Mouse (Mus musculus) midbrain, embryonic 12.5 days (tissue): ENCODE measurements around the gene Rnd3. TPM values are rescaled to one million over a fixed set of nuclear protein-coding genes. Genes with fewer than 3 reads are reported as not detected.

ENCODE experiments used
- ATAC-seq: fragments of 200-750 bp; cut with Nextera tagmentation; 2 replicates; pipeline ENCODE4 v1.8.0; 2017; ENCODE audit warnings: low read depth, moderate TSS enrichment, moderate library complexity; ENCODE audit not compliant: low FRiP score
- H3K27ac ChIP-seq: fragments of 300-500 bp; sonication (generic); replicated peaks from 2 replicates; pipeline ENCODE4 v1.5.1; 2016; ENCODE audit warnings: mild to moderate bottlenecking
- H3K27me3 ChIP-seq: fragments of 300-500 bp; sonication (generic); 2 replicates; pipeline ENCODE4 v1.6.1; 2016; ENCODE audit warnings: mild to moderate bottlenecking
- H3K36me3 ChIP-seq: fragments of 300-500 bp; sonication (generic); 2 replicates; pipeline ENCODE4 v1.6.1; 2016
- H3K4me1 ChIP-seq: fragments of 300-500 bp; sonication (generic); 2 replicates; pipeline ENCODE4 v1.6.1; 2016
- H3K4me2 ChIP-seq: fragments of 300-500 bp; sonication (generic); replicated peaks from 2 replicates; pipeline ENCODE4 v1.6.1; 2016; ENCODE audit warnings: mild to moderate bottlenecking, moderate library complexity
- H3K4me3 ChIP-seq: fragments of 300-500 bp; sonication (generic); 2 replicates; pipeline ENCODE4 v1.5.1; 2016; ENCODE audit warnings: mild to moderate bottlenecking
- H3K9ac ChIP-seq: fragments of 300-500 bp; sonication (generic); replicated peaks from 2 replicates; pipeline ENCODE4 v1.6.1; 2016; ENCODE audit warnings: mild to moderate bottlenecking, moderate library complexity
- H3K9me3 ChIP-seq: fragments of 300-500 bp; sonication (generic); 2 replicates; pipeline ENCODE4 v1.6.1; 2016; ENCODE audit warnings: mild to moderate bottlenecking
- WGBS: fragments of 180-500 bp; shearing (Covaris S2); methylation state at CpG from one replicate; pipeline ENCODE4 v1.1.7; 2016; 5-methylcytosine and 5-hydroxymethylcytosine counted together
- polyA plus RNA-seq: library from polyadenylated mRNA; unstranded; fragments of >200 nt; fragmentation: Nextera tagmentation; extraction: Ambion mirVana; gene quantifications from 2 replicates; pipeline ENCODE4 v1.2.1, GENCODE M21; 2016

The Rnd3 gene
- polyA plus RNA-seq, result 352 and 366 TPM in 2 replicates

- peak; percentile 77 for ATAC-seq
- peak within 1 kb of the TSS; percentile 95 for H3K27ac ChIP-seq
- H3K4me3 ChIP-seq, result peak within 1 kb of the TSS; percentile 97
- 0 out of 2 replicates have a peak, but pooled peaks cover 7% of the 10 kb centered on the region for H3K36me3 ChIP-seq
- H3K9me3 ChIP-seq, result no peaks in the 10 kb centered on the region
- peaks cover 14% of the 10 kb centered on the region for H3K4me1 ChIP-seq
- WGBS, result under 1% methylated on average over 25 of the region's 25 CpGs
- H3K27me3 ChIP-seq, result no peaks in the 10 kb centered on the region
- peak within 1 kb of the TSS; percentile 72 for H3K4me2 ChIP-seq
- H3K9ac ChIP-seq, result peak within 1 kb of the TSS; percentile 99
Measured at GRCm38 (mm10) chr2:51148975-51149374, at the start of gene Rnd3. Rnd3 (minus strand) TSS chr2:51149111.

GRCm38 (mm10) chr2:51192319-51192718 lies 43.4 kb upstream of the Rnd3 start:
- no peak overlapping the region for H3K27ac ChIP-seq
- no peak overlapping the region for H3K9ac ChIP-seq
- 74% methylated on average over 2 of the region's 2 CpGs for WGBS
- no peaks in the 10 kb centered on the region for H3K4me1 ChIP-seq
- ATAC-seq, result no peak
- H3K9me3 ChIP-seq, result no peaks in the 10 kb centered on the region
- no peaks in the 10 kb centered on the region for H3K36me3 ChIP-seq
- H3K27me3 ChIP-seq, result no peaks in the 10 kb centered on the region
- H3K4me2 ChIP-seq, result no peak overlapping the region
- H3K4me3 ChIP-seq, result no peak overlapping the region

GRCm38 (mm10) chr2:51185762-51186161 lies 36.9 kb upstream of the Rnd3 start:
- no peak overlapping the region for H3K27ac ChIP-seq
- no peak for ATAC-seq
- H3K4me1 ChIP-seq, result no peaks in the 10 kb centered on the region
- H3K4me2 ChIP-seq, result no peak overlapping the region
- no peak overlapping the region for H3K9ac ChIP-seq
- 88% methylated on average over 2 of the region's 2 CpGs for WGBS
- H3K9me3 ChIP-seq, result no peaks in the 10 kb centered on the region
- H3K36me3 ChIP-seq, result no peaks in the 10 kb centered on the region
- no peak overlapping the region for H3K4me3 ChIP-seq
- no peaks in the 10 kb centered on the region for H3K27me3 ChIP-seq

- Histone ChIP-seq H3K27me3 (no peaks in the 10 kb centered on the region), H3K27ac (no peak overlapping the region), H3K4me1 (no peaks in the 10 kb centered on the region), H3K9me3 (no peaks in the 10 kb centered on the region), H3K4me2 (no peak overlapping the region), H3K4me3 (no peak overlapping the region), H3K36me3 (no peaks in the 10 kb centered on the region), H3K9ac (no peak overlapping the region)
- ATAC-seq, result no peak
- WGBS, result 92% methylated on average over 4 of the region's 4 CpGs
Measured at GRCm38 (mm10) chr2:51182990-51183389, 34.1 kb upstream of the Rnd3 start.

GRCm38 (mm10) chr2:51181376-51181775 lies 32.5 kb upstream of the Rnd3 start:
- Histone ChIP-seq H3K4me1 (no peaks in the 10 kb centered on the region), H3K4me2 (no peak overlapping the region)

GRCm38 (mm10) chr2:51179096-51179495 lies 30.2 kb upstream of the Rnd3 start:
- WGBS, result 85% methylated on average over 3 of the region's 3 CpGs
- Histone ChIP-seq H3K9me3 (no peaks in the 10 kb centered on the region), H3K9ac (no peak overlapping the region), H3K36me3 (no peaks in the 10 kb centered on the region), H3K4me2 (no peak overlapping the region), H3K27ac (no peak overlapping the region), H3K4me1 (no peaks in the 10 kb centered on the region), H3K4me3 (no peak overlapping the region), H3K27me3 (no peaks in the 10 kb centered on the region)
- ATAC-seq, result no peak

More at GRCm38 (mm10) chr2:51181376-51181775, 32.5 kb upstream of the Rnd3 start:
- H3K9ac ChIP-seq, result no peak overlapping the region
- no peak overlapping the region for H3K4me3 ChIP-seq
- H3K27me3 ChIP-seq, result no peaks in the 10 kb centered on the region
- H3K9me3 ChIP-seq, result no peaks in the 10 kb centered on the region
- no peaks in the 10 kb centered on the region for H3K36me3 ChIP-seq
- no peak overlapping the region for H3K27ac ChIP-seq
- ATAC-seq, result no peak

GRCm38 (mm10) chr2:51177615-51178014 lies 28.7 kb upstream of the Rnd3 start:
- H3K27ac ChIP-seq, result no peak overlapping the region
- H3K4me2 ChIP-seq, result no peak overlapping the region
- no peak overlapping the region for H3K9ac ChIP-seq
- H3K27me3 ChIP-seq, result no peaks in the 10 kb centered on the region
- ATAC-seq, result no peak
- WGBS, result 85% methylated on average over 3 of the region's 3 CpGs
- no peaks in the 10 kb centered on the region for H3K9me3 ChIP-seq
- H3K36me3 ChIP-seq, result no peaks in the 10 kb centered on the region
- no peaks in the 10 kb centered on the region for H3K4me1 ChIP-seq
- no peak overlapping the region for H3K4me3 ChIP-seq

- no peak overlapping the region for H3K4me2 ChIP-seq
- no peak overlapping the region for H3K9ac ChIP-seq
- H3K36me3 ChIP-seq, result no peaks in the 10 kb centered on the region
- no peaks in the 10 kb centered on the region for H3K9me3 ChIP-seq
- H3K27me3 ChIP-seq, result no peaks in the 10 kb centered on the region
- H3K27ac ChIP-seq, result no peak overlapping the region
- H3K4me1 ChIP-seq, result no peaks in the 10 kb centered on the region
- 89% methylated on average over 5 of the region's 5 CpGs for WGBS
- no peak for ATAC-seq
- H3K4me3 ChIP-seq, result no peak overlapping the region
Measured at GRCm38 (mm10) chr2:51175276-51175675, 26.4 kb upstream of the Rnd3 start.

- no peaks in the 10 kb centered on the region for H3K27me3 ChIP-seq
- WGBS, result 91% methylated on average over 2 of the region's 2 CpGs
- H3K27ac ChIP-seq, result no peak overlapping the region
- ATAC-seq, result no peak
- H3K9ac ChIP-seq, result no peak overlapping the region
- no peaks in the 10 kb centered on the region for H3K9me3 ChIP-seq
- no peak overlapping the region for H3K4me3 ChIP-seq
- no peaks in the 10 kb centered on the region for H3K36me3 ChIP-seq
- H3K4me1 ChIP-seq, result no peaks in the 10 kb centered on the region
- H3K4me2 ChIP-seq, result no peak overlapping the region
Measured at GRCm38 (mm10) chr2:51161110-51161509, 12.2 kb upstream of the Rnd3 start.

- Histone ChIP-seq H3K27me3 (no peaks in the 10 kb centered on the region), H3K9ac (peak overlapping the region; percentile 99), H3K27ac (peak overlapping the region; percentile 95), H3K9me3 (no peaks in the 10 kb centered on the region), H3K36me3 (peaks cover 7% of the 10 kb centered on the region; the same call in 1 of the 2 replicates), H3K4me2 (peak overlapping the region; percentile 72), H3K4me1 (peaks cover 18% of the 10 kb centered on the region), H3K4me3 (peak overlapping the region; percentile 97)
- under 1% methylated on average over 20 of the region's 20 CpGs for WGBS
- no peak for ATAC-seq
Measured at GRCm38 (mm10) chr2:51148454-51148853, 457 bp downstream of the Rnd3 start.

GRCm38 (mm10) chr2:51148065-51148407 lies 875 bp downstream of the Rnd3 start:
- H3K4me3 ChIP-seq, result peak overlapping the region; percentile 97
- no peaks in the 10 kb centered on the region for H3K9me3 ChIP-seq
- H3K27me3 ChIP-seq, result no peaks in the 10 kb centered on the region
- peak overlapping the region; percentile 95 for H3K27ac ChIP-seq
- under 1% methylated on average over 20 of the region's 20 CpGs for WGBS
- H3K4me1 ChIP-seq, result peaks cover 22% of the 10 kb centered on the region
- peaks cover 7% of the 10 kb centered on the region; the same call in 1 of the 2 replicates for H3K36me3 ChIP-seq
- H3K9ac ChIP-seq, result peak overlapping the region; percentile 99
- peak overlapping the region; percentile 72 for H3K4me2 ChIP-seq
- ATAC-seq, result peak; percentile 16

GRCm38 (mm10) chr2:51147318-51148064 lies 1.4 kb downstream of the Rnd3 start:
- Histone ChIP-seq H3K4me1 (peaks cover 27% of the 10 kb centered on the region), H3K27ac (peak overlapping the region; percentile 95), H3K27me3 (no peaks in the 10 kb centered on the region), H3K36me3 (peaks cover 10% of the 10 kb centered on the region), H3K9me3 (no peaks in the 10 kb centered on the region), H3K4me3 (peak overlapping the region; percentile 97), H3K9ac (peak overlapping the region; percentile 99), H3K4me2 (peak overlapping the region; percentile 72)
- under 1% methylated on average over 45 of the region's 45 CpGs for WGBS
- peak; percentile 55 for ATAC-seq
